Mouse (Mus musculus) limb, embryonic 12.5 days (tissue): Measurements from ENCODE around the gene Flrt2. TPM values are rescaled to one million over a fixed set of nuclear protein-coding genes. Genes with fewer than 3 reads are reported as not detected.
"Not testable (repeated sequence)": the region's sequence is repeated elsewhere in the genome, so short reads cannot be mapped to it uniquely, and the experiment has no call there.

Experiments used
- ATAC-seq: fragments of 200-750 bp; cut with Nextera tagmentation; 2 replicates; pipeline ENCODE4 v1.8.0; 2017; ENCODE audit warnings: low read depth, moderate TSS enrichment; ENCODE audit not compliant: insufficient number of reproducible peaks, insufficient read depth, low FRiP score, low TSS enrichment
- H3K27ac ChIP-seq: fragments of 300-500 bp; sonication (generic); 2 replicates; pipeline ENCODE4 v1.5.1; 2016; ENCODE audit warnings: mild to moderate bottlenecking, moderate library complexity
- H3K27me3 ChIP-seq: fragments of 300-500 bp; sonication (generic); 2 replicates; pipeline ENCODE4 v1.6.1; 2016; ENCODE audit warnings: mild to moderate bottlenecking, moderate library complexity
- H3K36me3 ChIP-seq: fragments of 300-500 bp; sonication (generic); 2 replicates; pipeline ENCODE4 v1.6.1; 2016; ENCODE audit warnings: mild to moderate bottlenecking, moderate library complexity
- H3K4me1 ChIP-seq: fragments of 300-500 bp; sonication (generic); replicated peaks from 2 replicates; pipeline ENCODE4 v1.6.1; 2016
- H3K4me2 ChIP-seq: fragments of 300-500 bp; sonication (generic); 2 replicates; pipeline ENCODE4 v1.6.1; 2016; ENCODE audit warnings: mild to moderate bottlenecking, moderate library complexity
- H3K4me3 ChIP-seq: fragments of 300-500 bp; sonication (generic); replicated peaks from 2 replicates; pipeline ENCODE4 v1.5.1; 2016; ENCODE audit warnings: mild to moderate bottlenecking
- H3K9ac ChIP-seq: fragments of 300-500 bp; sonication (generic); replicated peaks from 2 replicates; pipeline ENCODE4 v1.6.1; 2016; ENCODE audit warnings: mild to moderate bottlenecking, moderate library complexity
- H3K9me3 ChIP-seq: fragments of 300-500 bp; sonication (generic); 2 replicates; pipeline ENCODE4 v1.6.1; 2016; ENCODE audit warnings: mild to moderate bottlenecking, moderate library complexity
- WGBS: fragments of 180-500 bp; shearing (Covaris S2); methylation state at CpG from one replicate; pipeline ENCODE4 v1.1.7; 2016; 5-methylcytosine and 5-hydroxymethylcytosine counted together
- polyA plus RNA-seq: library from polyadenylated mRNA; unstranded; fragments of >200 nt; fragmentation: Nextera tagmentation; extraction: Ambion mirVana; gene quantifications from 2 replicates; pipeline ENCODE4 v1.2.1, GENCODE M21; 2016

Gene Flrt2
- 40.4 and 45.2 TPM in 2 replicates for polyA plus RNA-seq

- Histone ChIP-seq H3K4me3 (peak within 1 kb of the TSS; percentile 82), H3K9me3 (no peaks in the 10 kb centered on the region), H3K36me3 (no peaks in the 10 kb centered on the region), H3K4me1 (peaks cover 16% of the 10 kb centered on the region), H3K27me3 (peaks cover 13% of the 10 kb centered on the region), H3K9ac (peak within 1 kb of the TSS; percentile 48), H3K27ac (peak within 1 kb of the TSS; percentile 8; the same call in 1 of the 2 replicates), H3K4me2 (peak within 1 kb of the TSS; percentile 86)
- WGBS = 1% methylated on average over 32 of the region's 32 CpGs
- no peak for ATAC-seq
Measured at GRCm38 (mm10) chr12:95691961-95692767, at the start of gene Flrt2. Flrt2 (plus strand) TSS chr12:95692226.

- Histone ChIP-seq H3K9me3 (no peaks in the 10 kb centered on the region), H3K9ac (no peak overlapping the region), H3K4me3 (no peak overlapping the region), H3K36me3 (no peaks in the 10 kb centered on the region), H3K4me2 (no peak overlapping the region), H3K27me3 (no peaks in the 10 kb centered on the region), H3K4me1 (no peaks in the 10 kb centered on the region), H3K27ac (no peak overlapping the region)
- WGBS = 59% methylated on average over 3 of the region's 3 CpGs
- no peak for ATAC-seq
Measured at GRCm38 (mm10) chr12:95642226-95642625, 49.8 kb upstream of the Flrt2 start.

GRCm38 (mm10) chr12:95647179-95647578, 44.8 kb upstream of the Flrt2 start:
- not testable (repeated sequence) for ATAC-seq, H3K9ac ChIP-seq, H3K27me3 ChIP-seq, H3K9me3 ChIP-seq, H3K27ac ChIP-seq, H3K4me3 ChIP-seq, H3K36me3 ChIP-seq, H3K4me1 ChIP-seq, H3K4me2 ChIP-seq
- 96% methylated on average over 3 of the region's 6 CpGs for WGBS

GRCm38 (mm10) chr12:95652172-95653156, 39.6 kb upstream of the Flrt2 start:
- Histone ChIP-seq H3K27ac (no peak overlapping the region), H3K4me2 (no peak overlapping the region), H3K4me3 (no peak overlapping the region), H3K4me1 (no peaks in the 10 kb centered on the region), H3K27me3 (no peaks in the 10 kb centered on the region), H3K9me3 (no peaks in the 10 kb centered on the region), H3K9ac (no peak overlapping the region), H3K36me3 (no peaks in the 10 kb centered on the region)
- 82% methylated on average over 4 of the region's 4 CpGs for WGBS
- ATAC-seq = no peak

GRCm38 (mm10) chr12:95656594-95656993, 35.4 kb upstream of the Flrt2 start:
- no peak overlapping the region for H3K4me3 ChIP-seq
- no peaks in the 10 kb centered on the region for H3K36me3 ChIP-seq
- H3K9ac ChIP-seq = no peak overlapping the region
- H3K27me3 ChIP-seq = no peaks in the 10 kb centered on the region
- H3K9me3 ChIP-seq = no peaks in the 10 kb centered on the region
- H3K4me2 ChIP-seq = no peak overlapping the region
- no peaks in the 10 kb centered on the region for H3K4me1 ChIP-seq
- no peak for ATAC-seq
- H3K27ac ChIP-seq = no peak overlapping the region
- 94% methylated on average over 4 of the region's 4 CpGs for WGBS

- no peaks in the 10 kb centered on the region for H3K9me3 ChIP-seq
- no peaks in the 10 kb centered on the region for H3K27me3 ChIP-seq
- no peak overlapping the region for H3K4me3 ChIP-seq
- 79% methylated on average over 5 of the region's 5 CpGs for WGBS
- no peak overlapping the region for H3K4me2 ChIP-seq
- ATAC-seq = no peak
- no peak overlapping the region for H3K27ac ChIP-seq
- H3K4me1 ChIP-seq = no peaks in the 10 kb centered on the region
- H3K9ac ChIP-seq = no peak overlapping the region
- no peaks in the 10 kb centered on the region for H3K36me3 ChIP-seq
Measured at GRCm38 (mm10) chr12:95667296-95667695, 24.7 kb upstream of the Flrt2 start.

- Histone ChIP-seq H3K9me3 (no peaks in the 10 kb centered on the region), H3K9ac (no peak overlapping the region), H3K4me3 (no peak overlapping the region), H3K4me1 (no peaks in the 10 kb centered on the region), H3K27ac (no peak overlapping the region), H3K36me3 (no peaks in the 10 kb centered on the region), H3K27me3 (no peaks in the 10 kb centered on the region), H3K4me2 (no peak overlapping the region)
- WGBS = 83% methylated on average over 5 of the region's 5 CpGs
- ATAC-seq = no peak
Measured at GRCm38 (mm10) chr12:95675711-95676110, 16.3 kb upstream of the Flrt2 start.

- Histone ChIP-seq H3K9me3 (no peaks in the 10 kb centered on the region), H3K4me1 (peaks cover 14% of the 10 kb centered on the region), H3K4me2 (peak overlapping the region; percentile 86), H3K4me3 (no peak overlapping the region), H3K27me3 (peaks cover 13% of the 10 kb centered on the region), H3K27ac (no peak overlapping the region), H3K36me3 (no peaks in the 10 kb centered on the region), H3K9ac (no peak overlapping the region)
- 6% methylated on average over 9 of the region's 9 CpGs for WGBS
- no peak for ATAC-seq
Measured at GRCm38 (mm10) chr12:95690819-95691218, 1.2 kb upstream of the Flrt2 start.

- Histone ChIP-seq H3K36me3 (no peaks in the 10 kb centered on the region), H3K9me3 (no peaks in the 10 kb centered on the region), H3K4me2 (peak overlapping the region; percentile 86), H3K4me1 (peaks cover 25% of the 10 kb centered on the region), H3K9ac (peak overlapping the region; percentile 48), H3K27me3 (peaks cover 13% of the 10 kb centered on the region), H3K4me3 (peak overlapping the region; percentile 82), H3K27ac (0 out of 2 replicates have a peak overlapping the region, but pooled peaks have one; percentile 95)
- 2% methylated on average over 13 of the region's 13 CpGs for WGBS
- no peak for ATAC-seq
Measured at GRCm38 (mm10) chr12:95692948-95693650, 1.1 kb downstream of the Flrt2 start.

- Histone ChIP-seq H3K27me3 (peaks cover 13% of the 10 kb centered on the region), H3K27ac (peak overlapping the region; percentile 95), H3K9me3 (no peaks in the 10 kb centered on the region), H3K36me3 (no peaks in the 10 kb centered on the region), H3K4me3 (peak overlapping the region; percentile 82), H3K4me2 (peak overlapping the region; percentile 86), H3K9ac (peak overlapping the region; percentile 48; the same call in 1 of the 2 replicates), H3K4me1 (peaks cover 32% of the 10 kb centered on the region)
- no peak for ATAC-seq
- WGBS = under 1% methylated on average over 28 of the region's 28 CpGs
Measured at GRCm38 (mm10) chr12:95693651-95694471, 1.8 kb downstream of the Flrt2 start.
